Mouse (Mus musculus) kidney, adult 2 months (tissue): ENCODE measurements at regions not wholly inside any gene's neighbourhood (a gene's known extent, or its start where the extent isn't known, plus 50 kb on each side); places are given as distances from the start of the nearest gene placed in this dataset.

Source experiments
- DNase-seq: peaks from one replicate; pipeline ENCODE4 v3.0.0; 2021
- H3K27ac ChIP-seq: fragments of 200-500 bp; 2 replicates; pipeline ENCODE4 v1.5.1; 2012; ENCODE audit warnings: low read depth, low read length, control low read depth, inconsistent platforms; ENCODE audit not compliant: insufficient read depth
- H3K27me3 ChIP-seq: fragments of 200-500 bp; replicated peaks from 2 replicates; pipeline ENCODE4 v1.6.1; 2012; ENCODE audit warnings: mild to moderate bottlenecking, moderate library complexity, low read length, inconsistent platforms; ENCODE audit not compliant: control insufficient read depth, insufficient read depth
- H3K36me3 ChIP-seq: fragments of 200-500 bp; 2 replicates; pipeline ENCODE4 v1.6.1; 2012; ENCODE audit warnings: mild to moderate bottlenecking, moderate library complexity, low read length, inconsistent platforms; ENCODE audit not compliant: control insufficient read depth, insufficient read depth
- H3K4me1 ChIP-seq: fragments of 200-500 bp; 2 replicates; pipeline ENCODE4 v1.6.1; 2011; ENCODE audit warnings: low read length; ENCODE audit not compliant: control insufficient read depth, insufficient read depth
- H3K4me3 ChIP-seq: fragments of 200-500 bp; 2 replicates; pipeline ENCODE4 v1.5.1; 2011; ENCODE audit warnings: mild to moderate bottlenecking, low read depth, low read length, control low read depth; ENCODE audit not compliant: insufficient read depth
- CTCF ChIP-seq: fragments of 200-500 bp; conservative IDR thresholded peaks from 2 replicates; pipeline ENCODE4 v1.5.1; 2011; ENCODE audit warnings: low read depth, mild to moderate bottlenecking, control low read depth, low read length, moderate library complexity, mixed read lengths; ENCODE audit not compliant: insufficient read depth, insufficient read length
- POLR2A ChIP-seq: fragments of 200-500 bp; IDR thresholded peaks from one replicate; pipeline ENCODE4 v1.6.1; 2011; ENCODE audit warnings: low read depth, low read length, control low read depth
- WGBS: fragments of 180-500 bp; shearing (Covaris S2); methylation state at CpG from one replicate; pipeline ENCODE4 v1.1.7; 2018; 5-methylcytosine and 5-hydroxymethylcytosine counted together

DNA sequence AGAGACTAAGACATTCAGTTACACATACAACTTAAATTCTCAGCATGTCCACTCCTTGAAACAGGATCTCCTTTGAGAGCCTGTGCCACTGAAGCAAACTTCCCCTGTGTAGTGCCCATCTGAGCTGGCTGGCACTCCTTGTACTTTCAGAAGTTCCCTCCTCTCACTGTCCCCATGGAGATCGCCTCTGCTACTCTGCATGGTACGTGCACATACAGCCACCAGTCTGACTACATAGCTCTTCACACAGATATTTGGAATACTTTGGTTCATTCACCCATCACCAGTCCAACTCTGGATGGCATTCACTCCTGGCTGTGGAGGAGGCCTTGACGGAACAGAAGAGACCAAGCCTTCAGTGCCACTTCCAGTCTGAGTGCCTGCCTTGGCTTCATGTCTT, 79.8 kb upstream of the Pabpc6 start:
- Histone ChIP-seq H3K4me3 (no peak overlapping the region), H3K36me3 (no peaks in the 10 kb centered on the region), H3K4me1 (no peaks in the 10 kb centered on the region), H3K27me3 (no peaks in the 10 kb centered on the region), H3K27ac (no peak overlapping the region)
- 91% methylated on average over 3 of the region's 3 CpGs for WGBS
- TF ChIP-seq POLR2A, result no peak
- TF ChIP-seq CTCF, result no peak
- DNase-seq, result no peak

DNA sequence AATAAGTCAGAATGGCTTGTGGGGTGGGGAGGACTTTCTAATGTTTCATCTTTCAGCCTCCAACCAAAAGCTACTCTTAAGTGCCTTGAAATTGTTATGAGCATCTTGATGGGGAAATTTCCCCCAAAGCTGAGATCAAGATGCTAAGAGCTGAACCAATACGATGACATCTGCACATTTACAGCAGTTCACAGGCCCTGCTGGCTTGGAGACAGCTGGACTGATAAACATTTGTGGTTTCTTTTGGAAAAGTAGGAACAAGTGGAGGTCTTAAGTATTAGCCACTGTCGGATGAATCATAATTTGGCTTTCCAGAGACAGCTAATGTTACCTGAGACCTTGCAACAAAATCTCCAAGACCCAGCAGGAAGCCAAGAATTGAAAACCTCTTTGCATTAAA, 78.4 kb upstream of the Pabpc6 start:
- H3K27ac ChIP-seq, result no peak overlapping the region
- TF ChIP-seq CTCF, result no peak
- TF ChIP-seq POLR2A, result no peak
- no peak overlapping the region for H3K4me3 ChIP-seq
- no peaks in the 10 kb centered on the region for H3K27me3 ChIP-seq
- WGBS, result 91% methylated on average over 2 of the region's 2 CpGs
- no peaks in the 10 kb centered on the region for H3K4me1 ChIP-seq
- no peaks in the 10 kb centered on the region for H3K36me3 ChIP-seq
- no peak for DNase-seq

DNA sequence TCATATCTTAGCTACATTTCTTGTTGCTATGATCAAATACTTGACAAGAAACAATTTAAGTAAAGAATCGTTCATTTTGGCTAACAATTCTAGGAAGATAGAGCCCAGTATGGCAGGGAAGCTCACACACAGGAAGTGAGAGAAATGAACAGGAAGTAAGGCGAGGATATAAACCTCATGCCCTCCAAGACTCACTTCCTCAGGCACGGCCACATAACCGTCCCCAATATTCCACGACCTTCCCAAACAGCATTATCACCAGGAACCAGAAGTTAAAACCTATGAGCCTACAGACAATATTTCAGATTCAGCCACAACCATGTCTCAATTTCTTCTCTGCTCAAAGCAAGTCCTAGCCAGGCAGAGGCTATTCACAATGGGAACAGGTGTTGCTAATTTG, 73.8 kb upstream of the Pabpc6 start:
- DNase-seq, result no peak
- H3K4me3 ChIP-seq, result no peak overlapping the region
- H3K4me1 ChIP-seq, result no peaks in the 10 kb centered on the region
- no peaks in the 10 kb centered on the region for H3K36me3 ChIP-seq
- H3K27me3 ChIP-seq, result no peaks in the 10 kb centered on the region
- H3K27ac ChIP-seq, result no peak overlapping the region
- WGBS, result 72% methylated on average over 5 of the region's 5 CpGs
- TF ChIP-seq POLR2A, result no peak
- TF ChIP-seq CTCF, result no peak

DNA sequence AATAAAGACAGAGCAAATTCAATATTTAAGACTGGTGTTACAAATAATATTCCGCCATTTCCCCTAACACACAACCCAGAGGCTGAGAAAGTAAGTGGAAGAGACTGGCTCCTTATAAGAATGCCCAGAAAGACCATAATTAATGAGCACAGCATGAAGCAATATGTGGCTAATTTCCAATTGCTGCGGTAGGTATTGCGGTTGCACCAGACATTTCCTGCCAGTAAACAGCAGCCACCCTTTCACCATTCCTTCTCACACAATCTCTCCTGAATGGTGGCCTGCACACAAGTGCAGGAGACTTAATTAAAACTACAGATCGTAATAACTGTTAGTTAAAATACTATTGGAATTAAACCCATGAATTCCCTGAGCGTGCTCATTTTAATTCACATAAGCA, 71.8 kb upstream of the Pabpc6 start:
- Histone ChIP-seq H3K4me1 (no peaks in the 10 kb centered on the region), H3K27me3 (no peaks in the 10 kb centered on the region), H3K4me3 (no peak overlapping the region), H3K36me3 (no peaks in the 10 kb centered on the region), H3K27ac (no peak overlapping the region)
- WGBS, result 95% methylated on average over 5 of the region's 5 CpGs
- TF ChIP-seq CTCF (no peak), POLR2A (no peak)
- no peak for DNase-seq

DNA sequence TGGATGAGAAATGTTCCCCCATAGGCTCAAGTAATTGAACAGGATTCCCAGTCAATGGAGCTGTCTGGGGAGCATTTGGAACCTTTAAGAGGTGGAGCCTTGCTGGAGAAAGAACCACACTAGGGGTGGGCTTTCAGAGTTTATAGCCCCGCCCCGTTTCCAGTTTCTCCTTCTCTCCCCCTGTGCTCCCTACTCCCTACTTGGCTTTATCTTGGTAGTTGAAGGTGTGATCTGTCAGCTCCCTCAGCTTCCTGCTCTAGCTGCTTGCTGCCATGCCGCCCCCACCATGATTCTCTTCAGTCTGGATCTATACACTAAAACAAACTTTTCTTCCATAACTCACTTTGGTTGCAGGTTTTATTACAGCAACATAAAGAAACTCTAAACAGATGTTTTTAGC, 59.5 kb upstream of the Pabpc6 start:
- H3K4me1 ChIP-seq, result no peaks in the 10 kb centered on the region
- no peak overlapping the region for H3K27ac ChIP-seq
- 74% methylated on average over 3 of the region's 3 CpGs for WGBS
- H3K4me3 ChIP-seq, result no peak overlapping the region
- no peaks in the 10 kb centered on the region for H3K27me3 ChIP-seq
- TF ChIP-seq CTCF (no peak), POLR2A (no peak)
- H3K36me3 ChIP-seq, result no peaks in the 10 kb centered on the region
- DNase-seq, result no peak

- Histone ChIP-seq H3K4me1 (no peaks in the 10 kb centered on the region), H3K27ac (no peak overlapping the region)
- 36% methylated on average over 10 of the region's 10 CpGs for WGBS
Observed at GRCm38 (mm10) chr17:9725704-9726469, 56.4 kb upstream of the Pabpc6 start.

DNA sequence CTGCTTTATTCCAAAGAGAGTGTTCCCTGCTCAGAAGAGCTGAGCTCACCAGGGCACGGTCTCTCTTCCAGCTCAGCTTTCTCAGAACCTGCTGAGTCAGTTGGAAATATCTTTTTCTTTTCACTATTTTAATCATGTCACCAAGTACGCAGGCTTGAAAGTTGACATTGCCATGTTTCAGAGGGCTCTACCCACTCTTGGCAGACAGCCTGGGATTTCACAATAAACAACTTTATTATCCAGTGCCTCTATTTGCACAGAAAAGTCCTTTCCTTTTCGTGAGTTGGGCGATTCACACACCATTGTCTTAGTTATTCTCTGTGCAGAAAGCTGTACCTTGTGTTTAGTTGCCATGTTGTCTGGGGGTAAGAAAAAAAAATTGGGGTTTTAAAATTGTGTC, 54.0 kb upstream of the Pabpc6 start:
- Histone ChIP-seq H3K36me3 (no peaks in the 10 kb centered on the region), H3K27me3 (no peaks in the 10 kb centered on the region), H3K4me3 (no peak overlapping the region), H3K4me1 (no peaks in the 10 kb centered on the region), H3K27ac (no peak overlapping the region)
- no peak for DNase-seq
- 47% methylated on average over 4 of the region's 4 CpGs for WGBS
- no peak for TF ChIP-seq CTCF
- TF ChIP-seq POLR2A, result no peak

More at GRCm38 (mm10) chr17:9725704-9726469, 56.4 kb upstream of the Pabpc6 start:
- no peak overlapping the region for H3K4me3 ChIP-seq
- DNase-seq, result no peak
- H3K27me3 ChIP-seq, result no peaks in the 10 kb centered on the region
- H3K36me3 ChIP-seq, result no peaks in the 10 kb centered on the region
- no peak for TF ChIP-seq POLR2A
- no peak for TF ChIP-seq CTCF

DNA sequence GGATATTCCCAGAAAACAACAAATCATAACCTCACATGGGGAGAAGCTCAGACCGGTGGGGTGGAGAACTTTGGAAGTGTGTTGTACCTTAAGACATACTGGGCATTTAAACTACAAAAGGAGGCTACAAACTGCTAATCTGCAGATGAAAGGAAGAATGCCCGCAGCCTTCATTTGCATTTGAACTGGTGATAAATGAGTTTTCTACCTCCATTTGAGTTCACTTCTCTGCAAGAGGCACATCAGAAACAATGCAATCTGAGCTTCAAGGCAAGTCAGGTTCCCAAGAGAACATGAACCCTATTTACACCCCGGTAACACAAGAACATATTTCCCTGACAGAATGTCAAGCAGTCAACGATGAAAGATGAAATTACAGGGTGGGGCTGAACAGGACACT, 53.2 kb upstream of the Pabpc6 start:
- 16% methylated on average over 4 of the region's 4 CpGs for WGBS
- no peaks in the 10 kb centered on the region for H3K4me1 ChIP-seq
- no peak for TF ChIP-seq POLR2A
- no peak for TF ChIP-seq CTCF
- H3K36me3 ChIP-seq, result no peaks in the 10 kb centered on the region
- H3K27ac ChIP-seq, result no peak overlapping the region
- no peaks in the 10 kb centered on the region for H3K27me3 ChIP-seq
- no peak for DNase-seq
- no peak overlapping the region for H3K4me3 ChIP-seq
